Mouse (Mus musculus) midbrain, postnatal 0 days (tissue): Measurements from ENCODE around the gene C1s1. TPM values are rescaled to one million over a fixed set of nuclear protein-coding genes. Genes with fewer than 3 reads are reported as not detected.
A peak's percentile ranks its signal among the peaks of the same experiment; 100 is the strongest.
"Not testable (repeated sequence)": the region's sequence is repeated elsewhere in the genome, so short reads cannot be mapped to it uniquely, and the experiment has no call there.

ENCODE experiments used
- ATAC-seq: fragments of 200-750 bp; cut with Nextera tagmentation; 2 replicates; pipeline ENCODE4 v1.8.0; 2017; ENCODE audit warnings: moderate number of reproducible peaks, mild to moderate bottlenecking, moderate TSS enrichment, moderate library complexity; ENCODE audit not compliant: low FRiP score
- DNase-seq: peaks from one replicate; pipeline ENCODE4 v3.0.0-alpha.2; 2015; ENCODE audit warnings: low spot score
- H3K27ac ChIP-seq: fragments of 300-500 bp; sonication (generic); 2 replicates; pipeline ENCODE4 v1.5.1; 2014; ENCODE audit warnings: low read depth, mild to moderate bottlenecking, low read length, mixed read lengths
- H3K27me3 ChIP-seq: fragments of 300-500 bp; sonication (generic); 2 replicates; pipeline ENCODE4 v1.6.1; 2014; ENCODE audit warnings: low read length, control low read depth, mixed read lengths; ENCODE audit not compliant: insufficient read depth
- H3K36me3 ChIP-seq: fragments of 300-500 bp; sonication (generic); 2 replicates; pipeline ENCODE4 v1.6.1; 2014; ENCODE audit warnings: low read length, control low read depth, mixed read lengths; ENCODE audit not compliant: insufficient read depth
- H3K4me1 ChIP-seq: fragments of 300-500 bp; sonication (generic); 2 replicates; pipeline ENCODE4 v1.6.1; 2014; ENCODE audit warnings: mild to moderate bottlenecking, control low read depth, antibody characterized with exemption, low read length, mixed read lengths; ENCODE audit not compliant: insufficient read depth
- H3K4me2 ChIP-seq: fragments of 300-500 bp; sonication (generic); 2 replicates; pipeline ENCODE4 v1.6.1; 2014; ENCODE audit warnings: low read depth, mild to moderate bottlenecking, low read length, mixed read lengths; ENCODE audit not compliant: poor library complexity, severe bottlenecking
- H3K4me3 ChIP-seq: fragments of 300-500 bp; sonication (generic); 2 replicates; pipeline ENCODE4 v1.5.1; 2014; ENCODE audit warnings: low read depth, mild to moderate bottlenecking, low read length, moderate library complexity
- H3K9ac ChIP-seq: fragments of 300-500 bp; sonication (generic); replicated peaks from 2 replicates; pipeline ENCODE4 v1.6.1; 2014; ENCODE audit warnings: mild to moderate bottlenecking, low read length, moderate library complexity, mixed read lengths; ENCODE audit not compliant: poor library complexity, severe bottlenecking
- H3K9me3 ChIP-seq: fragments of 300-500 bp; sonication (generic); 2 replicates; pipeline ENCODE4 v1.6.1; 2016; ENCODE audit warnings: low read length, control low read depth
- CTCF ChIP-seq: IDR thresholded peaks from 2 replicates; pipeline ENCODE4 v1.5.1; 2016; ENCODE audit warnings: antibody characterized with exemption, mild to moderate bottlenecking
- WGBS: fragments of 180-500 bp; shearing (Covaris S2); extraction: QIAGEN DNeasy Blood & Tissue Kit; methylation state at CpG from one replicate; pipeline ENCODE4 v1.1.7; 2014; 5-methylcytosine and 5-hydroxymethylcytosine counted together
- polyA plus RNA-seq: library from polyadenylated mRNA; unstranded; fragments of >200 nt; fragmentation: Nextera tagmentation; extraction: Ambion mirVana; gene quantifications from 2 replicates; pipeline ENCODE4 v1.2.1, GENCODE M21; 2015
- total RNA-seq: library from RNA; depleted of rRNA; stranded (reverse); fragments of >200 nt; gene quantifications from 2 replicates; pipeline ENCODE4 v1.2.3, GENCODE M21; 2014

C1s1 gene
- total and polyA plus RNA-seq, 2 experiments from 2014 or later = 0.33 to 0.48 TPM

DNA sequence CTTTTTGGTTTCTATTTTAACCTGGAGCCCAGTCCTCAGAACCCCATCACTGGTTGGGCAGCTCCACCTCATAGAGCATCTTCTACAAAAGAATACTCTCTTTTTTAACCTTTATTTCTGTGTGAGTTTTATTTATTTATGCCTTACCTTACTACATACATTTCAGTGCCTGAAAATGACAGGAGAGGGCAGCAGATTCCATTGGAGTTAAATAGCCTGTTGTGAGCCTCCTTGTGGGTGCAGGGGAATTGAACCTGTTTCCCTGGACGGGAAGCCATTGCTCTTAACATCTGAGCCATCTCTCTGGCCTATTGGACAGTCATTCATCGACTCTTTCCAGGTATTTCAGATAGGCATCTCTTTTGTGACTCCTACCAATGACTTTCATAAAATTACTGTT, 3.3 kb upstream of the C1s1 start:
- H3K9me3 ChIP-seq = no peaks in the 10 kb centered on the region
- 81% methylated on average over 2 of the region's 2 CpGs for WGBS
- peak; percentile 26; the same call in 1 of the 2 replicates for TF ChIP-seq CTCF
- no peaks in the 10 kb centered on the region for H3K36me3 ChIP-seq
- DNase-seq = no peak
- H3K27me3 ChIP-seq = no peaks in the 10 kb centered on the region
- no peaks in the 10 kb centered on the region for H3K4me1 ChIP-seq
- H3K4me2 ChIP-seq = no peak overlapping the region
- no peak overlapping the region for H3K27ac ChIP-seq
- H3K4me3 ChIP-seq = no peak overlapping the region
- ATAC-seq = no peak
- H3K9ac ChIP-seq = no peak overlapping the region

DNA sequence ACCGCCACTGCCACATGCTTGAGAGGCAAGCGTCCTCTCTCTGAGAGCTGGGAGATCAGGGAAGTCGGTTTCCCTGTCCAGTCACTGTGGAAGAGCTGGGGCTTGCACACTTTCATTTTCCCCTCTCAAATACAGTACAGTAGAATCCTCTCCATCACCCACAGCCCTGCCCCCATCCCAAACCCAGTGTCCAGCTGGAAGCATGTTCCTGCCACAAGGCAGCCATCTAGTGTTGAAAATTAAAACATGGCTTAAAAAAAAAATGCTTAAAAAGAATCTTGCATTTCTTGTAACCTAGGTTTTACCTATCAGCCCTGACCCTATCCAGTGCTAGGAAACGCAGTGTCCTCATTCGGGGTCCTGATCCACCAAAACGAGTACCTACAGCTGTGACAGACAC, 2.3 kb upstream of the C1s1 start:
- Histone ChIP-seq H3K9me3 (no peaks in the 10 kb centered on the region), H3K9ac (no peak overlapping the region), H3K4me1 (no peaks in the 10 kb centered on the region), H3K27ac (no peak overlapping the region), H3K4me3 (no peak overlapping the region), H3K4me2 (no peak overlapping the region), H3K36me3 (no peaks in the 10 kb centered on the region), H3K27me3 (no peaks in the 10 kb centered on the region)
- WGBS = 81% methylated on average over 5 of the region's 6 CpGs
- TF ChIP-seq CTCF = peak; percentile 39; the same call in 1 of the 2 replicates
- DNase-seq (no peak), ATAC-seq (no peak)

DNA sequence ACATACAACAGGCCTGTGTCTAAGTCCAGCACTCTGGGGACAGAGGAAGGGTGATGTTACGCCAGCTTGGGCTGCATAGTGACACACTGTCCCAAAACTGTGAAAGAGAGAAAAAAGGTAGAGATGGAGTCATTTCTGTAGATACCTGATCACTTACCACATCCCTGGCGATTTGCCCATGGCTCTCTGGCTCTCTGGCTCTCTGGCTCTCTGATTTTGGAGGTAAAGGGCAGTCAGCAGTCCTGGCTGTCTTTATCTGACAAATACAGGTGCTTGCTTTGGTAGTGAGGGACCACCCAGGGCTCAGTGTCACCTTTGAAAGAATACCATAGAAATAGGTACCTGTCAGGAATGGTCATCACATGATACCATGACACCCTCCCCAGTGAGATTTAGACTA, 983 bp downstream of the C1s1 start:
- not testable (repeated sequence) for H3K4me3 ChIP-seq, H3K4me1 ChIP-seq, H3K9ac ChIP-seq, DNase-seq, H3K9me3 ChIP-seq, H3K36me3 ChIP-seq, H3K27ac ChIP-seq, H3K27me3 ChIP-seq, H3K4me2 ChIP-seq, ATAC-seq
- 77% methylated on average over 2 of the region's 2 CpGs for WGBS

DNA sequence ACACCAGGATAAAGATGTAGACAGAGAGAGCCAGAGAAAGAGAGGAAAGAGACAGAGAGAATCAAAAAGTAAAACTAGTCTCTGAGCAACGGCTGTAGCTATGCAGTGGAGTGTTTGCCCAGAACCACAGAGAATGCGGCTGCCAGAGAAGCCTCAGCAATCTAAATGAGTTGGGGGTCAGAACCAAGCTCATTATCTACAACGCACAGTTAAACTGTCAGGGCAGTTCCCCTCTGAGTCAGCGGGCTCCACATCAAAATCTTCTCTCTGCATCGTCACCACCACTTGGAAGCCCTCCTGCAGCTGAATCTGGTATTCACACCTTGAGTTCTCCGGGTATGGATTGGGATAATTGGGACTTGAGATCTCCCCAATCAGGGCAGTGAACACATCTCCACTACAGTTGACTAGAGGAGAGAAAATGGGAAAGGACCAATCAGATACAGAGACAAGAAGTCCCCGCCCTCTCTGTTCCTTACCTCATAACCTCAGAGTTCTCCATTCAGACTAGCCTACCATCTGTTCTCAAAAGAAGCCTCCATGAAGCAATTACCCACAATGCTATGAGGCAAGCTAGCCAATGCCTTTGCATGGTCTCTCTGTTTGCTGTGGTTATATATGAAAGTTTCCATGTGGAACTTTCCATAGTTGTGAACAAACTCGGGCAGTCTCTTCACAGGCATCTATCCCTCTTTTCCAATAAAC, 5.9 kb downstream of the C1s1 start:
- H3K4me1 ChIP-seq, H3K4me3 ChIP-seq, H3K27me3 ChIP-seq, H3K36me3 ChIP-seq, H3K27ac ChIP-seq, H3K9ac ChIP-seq, DNase-seq, H3K9me3 ChIP-seq, ATAC-seq, H3K4me2 ChIP-seq: not testable (repeated sequence)
- WGBS = 82% methylated on average over 8 of the region's 8 CpGs

DNA sequence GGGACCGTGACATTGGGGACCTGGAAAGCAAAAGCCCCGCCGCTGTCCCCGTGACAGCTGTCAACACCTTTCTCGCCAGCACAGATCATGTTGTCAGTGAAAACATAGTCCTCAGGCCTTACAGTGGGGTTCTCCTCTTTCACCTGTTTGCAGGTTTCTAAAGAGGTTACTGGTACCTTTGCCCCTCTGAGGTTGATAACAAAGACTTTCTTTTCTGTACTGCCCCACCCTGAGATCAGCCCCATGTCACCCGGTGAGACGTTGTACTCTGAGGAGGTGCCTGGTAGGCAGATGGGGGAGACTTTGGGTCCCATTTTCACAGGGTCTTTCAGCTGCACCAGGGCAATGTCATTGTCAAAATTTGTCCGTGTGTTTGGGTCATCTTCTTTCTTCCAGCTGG, 11.1 kb downstream of the C1s1 start:
- Histone ChIP-seq H3K9ac (no peak overlapping the region), H3K4me2 (no peak overlapping the region), H3K36me3 (no peaks in the 10 kb centered on the region), H3K4me3 (no peak overlapping the region), H3K27ac (no peak overlapping the region), H3K4me1 (no peaks in the 10 kb centered on the region), H3K27me3 (no peaks in the 10 kb centered on the region), H3K9me3 (no peaks in the 10 kb centered on the region)
- WGBS = 88% methylated on average over 8 of the region's 8 CpGs
- no peak for ATAC-seq
- DNase-seq = no peak
- TF ChIP-seq CTCF = no peak

DNA sequence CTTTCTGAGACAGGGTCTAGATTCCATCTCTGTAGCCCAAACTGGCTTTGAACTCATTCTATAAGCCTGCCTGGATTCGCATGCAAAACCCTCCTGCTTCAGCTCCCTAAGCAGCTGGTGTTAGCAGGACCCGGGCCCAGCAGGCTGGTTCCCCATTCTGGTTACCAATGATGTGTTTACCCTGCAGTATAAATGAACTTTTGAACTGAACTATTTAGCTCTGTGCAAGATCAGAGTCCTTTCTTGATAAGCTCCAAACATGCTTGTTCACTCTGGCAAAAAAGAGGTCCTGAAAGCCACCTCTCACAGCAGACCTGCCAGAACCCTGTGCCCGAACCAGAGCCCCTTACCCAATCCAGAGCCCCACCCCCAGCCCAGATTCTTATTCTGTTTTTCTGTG, 14.3 kb downstream of the C1s1 start:
- Histone ChIP-seq H3K27me3 (no peaks in the 10 kb centered on the region), H3K4me3 (no peak overlapping the region), H3K4me2 (no peak overlapping the region), H3K9ac (no peak overlapping the region), H3K36me3 (no peaks in the 10 kb centered on the region), H3K9me3 (no peaks in the 10 kb centered on the region), H3K27ac (no peak overlapping the region), H3K4me1 (no peaks in the 10 kb centered on the region)
- TF ChIP-seq CTCF = no peak
- DNase-seq (no peak), ATAC-seq (no peak)
- WGBS = 80% methylated on average over 3 of the region's 3 CpGs

DNA sequence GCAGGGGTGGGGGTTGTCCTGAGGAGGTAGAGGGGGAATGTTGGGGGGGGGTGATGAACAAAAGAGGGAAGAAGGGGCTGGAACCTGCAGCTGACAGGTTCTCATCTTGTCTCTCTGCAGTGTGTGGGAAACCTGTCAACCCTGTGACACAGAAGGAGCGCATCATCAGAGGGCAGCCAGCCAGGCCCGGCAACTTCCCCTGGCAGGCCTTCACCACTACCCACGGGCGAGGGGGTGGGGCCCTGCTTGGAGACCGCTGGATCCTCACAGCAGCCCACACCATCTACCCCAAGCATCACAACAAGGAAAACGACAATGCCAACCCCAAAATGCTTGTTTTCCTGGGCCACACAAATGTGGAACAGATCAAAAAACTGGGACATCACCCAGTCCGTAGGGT, 20.1 kb downstream of the C1s1 start:
- DNase-seq = not testable (repeated sequence)

DNA sequence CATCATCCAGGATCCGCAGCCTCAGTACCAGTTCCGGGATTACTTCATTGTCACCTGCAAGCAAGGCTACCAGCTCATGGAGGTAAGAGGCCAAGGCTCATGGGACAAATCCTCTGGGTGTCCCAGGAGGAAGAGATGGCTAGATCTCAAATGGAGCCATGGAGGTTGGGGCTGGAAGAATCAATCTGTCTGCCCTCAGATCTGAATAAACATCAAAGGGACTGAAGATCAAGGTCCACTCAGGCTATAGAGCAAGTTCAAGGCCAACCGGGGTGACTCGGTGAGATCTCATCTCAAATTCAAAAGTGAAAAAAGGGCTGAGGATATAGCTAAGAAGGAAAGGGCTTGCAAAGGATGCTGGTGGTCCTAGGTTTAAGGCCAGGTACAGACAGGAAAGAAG, 24.4 kb downstream of the C1s1 start:
- not testable (repeated sequence) for DNase-seq, H3K36me3 ChIP-seq, H3K4me1 ChIP-seq, H3K9me3 ChIP-seq, H3K27me3 ChIP-seq, H3K9ac ChIP-seq, H3K27ac ChIP-seq, ATAC-seq, H3K4me3 ChIP-seq, H3K4me2 ChIP-seq
- WGBS = 92% methylated on average over 2 of the region's 4 CpGs

More for the DNA sequence above, 20.1 kb downstream of the C1s1 start:
- not testable (repeated sequence) for H3K9ac ChIP-seq, ATAC-seq, H3K27me3 ChIP-seq, H3K4me3 ChIP-seq, H3K27ac ChIP-seq, H3K9me3 ChIP-seq, H3K36me3 ChIP-seq, H3K4me1 ChIP-seq, H3K4me2 ChIP-seq
- 70% methylated on average over 7 of the region's 7 CpGs for WGBS
